Mouse (Mus musculus) cerebellum, adult 2 months (tissue): ENCODE measurements around the gene Ripor1. TPM values are rescaled to one million over a fixed set of nuclear protein-coding genes. Genes with fewer than 3 reads are reported as not detected.

ENCODE experiments used
- DNase-seq, 2 experiments: peaks; one replicate each; pipeline ENCODE4 v3.0.0; 2021
- H3K27ac ChIP-seq: fragments of 200-500 bp; 2 replicates; pipeline ENCODE4 v1.5.1; 2012; ENCODE audit warnings: low read length, control low read depth, inconsistent platforms; ENCODE audit not compliant: insufficient read depth
- H3K27me3 ChIP-seq: fragments of 200-500 bp; 2 replicates; pipeline ENCODE4 v1.6.1; 2012; ENCODE audit warnings: inconsistent platforms, mild to moderate bottlenecking, low read length, moderate library complexity; ENCODE audit not compliant: control insufficient read depth, insufficient read depth
- H3K4me1 ChIP-seq: fragments of 200-500 bp; 2 replicates; pipeline ENCODE4 v1.6.1; 2011; ENCODE audit warnings: low read length; ENCODE audit not compliant: control insufficient read depth, insufficient read depth
- H3K4me3 ChIP-seq: fragments of 200-500 bp; replicated peaks from 2 replicates; pipeline ENCODE3; 2011; ENCODE audit warnings: mild to moderate bottlenecking, low read depth, low read length, control low read depth; ENCODE audit not compliant: insufficient read depth
- CTCF ChIP-seq: fragments of 200-500 bp; IDR thresholded peaks from 2 replicates; pipeline ENCODE4 v1.5.1; 2011; ENCODE audit warnings: low read depth, mild to moderate bottlenecking, control low read depth, low read length, moderate library complexity, borderline replicate concordance; ENCODE audit not compliant: insufficient read depth
- POLR2A ChIP-seq: fragments of 200-500 bp; IDR thresholded peaks from 2 replicates; pipeline ENCODE4 v1.6.1; 2011; ENCODE audit warnings: low read length, control low read depth, borderline replicate concordance; ENCODE audit not compliant: insufficient read depth
- WGBS: fragments of 180-500 bp; shearing (Covaris S2); methylation state at CpG from one replicate; pipeline ENCODE4 v1.1.7; 2018; 5-methylcytosine and 5-hydroxymethylcytosine counted together
- polyA plus RNA-seq: library from polyadenylated mRNA; depleted of rRNA; stranded (reverse); fragments of >200 nt; gene quantifications from 2 replicates; pipeline ENCODE4 v1.2.3, GENCODE M21; 2012

Ripor1 gene
- polyA plus RNA-seq, 1 experiment, result 33.4 TPM

- Histone ChIP-seq H3K4me3 (no peak overlapping the region), H3K27me3 (no peaks in the 10 kb centered on the region), H3K27ac (no peak overlapping the region), H3K4me1 (peaks cover 7% of the 10 kb centered on the region)
- DNase-seq, result no peak
- WGBS, result 92% methylated on average over 9 of the region's 9 CpGs
- no peak for TF ChIP-seq POLR2A
- TF ChIP-seq CTCF, result no peak
Observed at GRCm38 (mm10) chr8:105571810-105572209, 33.2 kb upstream of the Ripor1 start.

GRCm38 (mm10) chr8:105573427-105573826 is 31.6 kb upstream of the Ripor1 start:
- Histone ChIP-seq H3K4me3 (no peak overlapping the region), H3K27ac (no peak overlapping the region), H3K4me1 (peaks cover 3% of the 10 kb centered on the region; the same call in 1 of the 2 replicates), H3K27me3 (no peaks in the 10 kb centered on the region)
- DNase-seq, result peak in 1 of 2 experiments; percentile 28
- TF ChIP-seq CTCF (no peak), POLR2A (no peak)

GRCm38 (mm10) chr8:105574741-105575140 is 30.3 kb upstream of the Ripor1 start:
- Histone ChIP-seq H3K4me3 (no peak overlapping the region), H3K27me3 (no peaks in the 10 kb centered on the region), H3K4me1 (peaks cover 3% of the 10 kb centered on the region; the same call in 1 of the 2 replicates), H3K27ac (no peak overlapping the region)
- TF ChIP-seq CTCF (no peak), POLR2A (no peak)
- WGBS, result 66% methylated on average over 6 of the region's 6 CpGs
- DNase-seq, result no peak

- DNase-seq, result peak in 1 of 2 experiments; percentile 42
Observed at GRCm38 (mm10) chr8:105575538-105575937, 29.5 kb upstream of the Ripor1 start.

GRCm38 (mm10) chr8:105579719-105580118 is 25.3 kb upstream of the Ripor1 start:
- H3K4me1 ChIP-seq, result peaks cover 3% of the 10 kb centered on the region; the same call in 1 of the 2 replicates
- DNase-seq, result no peak
- no peak overlapping the region for H3K27ac ChIP-seq
- no peaks in the 10 kb centered on the region for H3K27me3 ChIP-seq
- TF ChIP-seq POLR2A (no peak), CTCF (no peak)
- 62% methylated on average over 3 of the region's 3 CpGs for WGBS
- no peak overlapping the region for H3K4me3 ChIP-seq

More at GRCm38 (mm10) chr8:105575538-105575937, 29.5 kb upstream of the Ripor1 start:
- no peak overlapping the region for H3K27ac ChIP-seq
- TF ChIP-seq CTCF (no peak), POLR2A (no peak)
- H3K4me3 ChIP-seq, result no peak overlapping the region
- peaks cover 3% of the 10 kb centered on the region; the same call in 1 of the 2 replicates for H3K4me1 ChIP-seq
- WGBS, result 6% methylated on average over 3 of the region's 3 CpGs
- H3K27me3 ChIP-seq, result no peaks in the 10 kb centered on the region

GRCm38 (mm10) chr8:105592431-105592830 is 12.6 kb upstream of the Ripor1 start:
- no peak overlapping the region for H3K27ac ChIP-seq
- 91% methylated on average over 2 of the region's 2 CpGs for WGBS
- no peak for DNase-seq

GRCm38 (mm10) chr8:105593859-105594258 is 11.2 kb upstream of the Ripor1 start:
- no peak for DNase-seq
- 37% methylated on average over 15 of the region's 15 CpGs for WGBS
- TF ChIP-seq CTCF (no peak), POLR2A (no peak)

More at GRCm38 (mm10) chr8:105592431-105592830, 12.6 kb upstream of the Ripor1 start:
- no peak for TF ChIP-seq POLR2A
- no peak for TF ChIP-seq CTCF
- Histone ChIP-seq H3K4me3 (no peak overlapping the region), H3K4me1 (peaks cover 3% of the 10 kb centered on the region; the same call in 1 of the 2 replicates), H3K27me3 (no peaks in the 10 kb centered on the region)

GRCm38 (mm10) chr8:105594451-105595242 is 10.4 kb upstream of the Ripor1 start:
- 90% methylated on average over 18 of the region's 18 CpGs for WGBS
- H3K4me1 ChIP-seq, result peaks cover 3% of the 10 kb centered on the region; the same call in 1 of the 2 replicates
- no peak overlapping the region for H3K4me3 ChIP-seq
- no peak for DNase-seq
- no peaks in the 10 kb centered on the region for H3K27me3 ChIP-seq
- TF ChIP-seq POLR2A, result no peak
- no peak for TF ChIP-seq CTCF
- no peak overlapping the region for H3K27ac ChIP-seq

More at GRCm38 (mm10) chr8:105593859-105594258, 11.2 kb upstream of the Ripor1 start:
- Histone ChIP-seq H3K27me3 (no peaks in the 10 kb centered on the region), H3K4me1 (peaks cover 3% of the 10 kb centered on the region; the same call in 1 of the 2 replicates), H3K27ac (no peak overlapping the region), H3K4me3 (no peak overlapping the region)
